Mouse (Mus musculus): ENCODE data around the gene Ugt1a10.

- TF ChIP-seq GATA1 (IDR thresholded peaks at IDR 0.05; ENCODE audit: low read length) (no peak), TAL1 (IDR thresholded peaks at IDR 0.05; ENCODE audit: low read length) (no peak)
Observed at GRCm38 (mm10) chr1:88213766-88214461, 158.7 kb downstream of the Ugt1a10 start.

Measured in erythroblast, embryonic 14.5 days (primary cell).